Mouse (Mus musculus): Measurements from ENCODE around the gene Hint3. TPM values are rescaled to one million over a fixed set of nuclear protein-coding genes. Genes with fewer than 3 reads are reported as not detected.

Gene Hint3
- polyA plus RNA-seq, 1 experiment, result 12.1 TPM

DNA sequence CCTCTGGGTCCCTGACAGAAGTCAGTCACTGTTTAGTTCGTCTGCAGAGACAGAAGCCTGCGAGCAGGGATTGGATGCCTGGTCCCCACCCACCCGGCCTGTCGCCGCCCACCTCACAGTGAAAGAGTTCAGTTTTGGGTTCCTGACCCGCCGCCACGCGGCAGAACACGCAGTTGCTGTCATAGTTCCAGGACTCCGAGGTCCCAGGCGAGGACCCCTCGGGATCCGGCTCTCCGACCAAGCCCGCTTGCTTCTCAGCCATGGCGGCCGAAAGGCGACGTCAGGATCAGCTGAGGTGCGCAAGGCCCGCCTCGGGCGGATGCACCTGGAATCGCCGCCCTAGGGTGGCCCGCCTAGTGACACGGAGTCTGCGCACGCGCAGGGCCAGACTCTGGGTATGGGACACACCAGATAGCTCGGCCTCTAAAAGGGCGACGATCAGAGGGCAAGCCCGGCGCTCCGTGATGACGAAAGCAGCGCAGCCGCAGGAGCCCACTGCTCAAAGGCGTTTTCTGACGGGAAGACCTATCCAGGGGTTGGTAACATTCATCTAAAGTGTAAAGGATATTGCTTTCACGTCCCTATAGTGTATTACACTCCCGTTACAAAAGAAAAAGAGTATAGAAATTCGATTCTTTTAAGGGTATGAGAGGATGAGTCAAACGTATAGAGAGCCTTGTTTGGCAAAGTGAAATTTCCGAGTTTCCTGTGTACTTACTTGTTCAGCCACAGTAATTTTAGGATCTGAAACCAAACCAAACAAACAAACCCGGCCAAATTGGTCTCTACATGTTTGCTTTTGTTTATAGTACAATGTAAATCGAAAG, 11.1 kb downstream of the Hint3 start:
- Histone ChIP-seq H3K4me3 (peak overlapping the region; percentile 66), H3K36me3 (ENCODE audit: control insufficient read depth, insufficient read depth) (no peaks in the 10 kb centered on the region), H3ac (ENCODE audit: control insufficient read depth, insufficient read length) (peak overlapping the region; percentile 18), H3K79me2 (ENCODE audit: control insufficient read depth, insufficient read depth) (no peaks in the 10 kb centered on the region), H3K27me3 (ENCODE audit: control insufficient read depth, insufficient read depth, insufficient read length) (no peaks in the 10 kb centered on the region), H3K4me2 (ENCODE audit: low read depth) (peak overlapping the region; percentile 81)
- no peak for TF ChIP-seq REST (IDR thresholded peaks at IDR 0.05; ENCODE audit: insufficient read depth, insufficient read length)
- TF ChIP-seq TCF12 (IDR thresholded peaks at IDR 0.05; ENCODE audit: insufficient read depth, poor library complexity, severe bottlenecking), result no peak
- no peak for TF ChIP-seq CEBPB (IDR thresholded peaks at IDR 0.05; ENCODE audit: insufficient read depth, poor library complexity, severe bottlenecking)
- peak; percentile 67 for TF ChIP-seq POLR2A (IDR thresholded peaks at IDR 0.05; ENCODE audit: insufficient read length, low read depth)
- TF ChIP-seq E2F4 (IDR thresholded peaks at IDR 0.05; ENCODE audit: insufficient read depth), result no peak
- TF ChIP-seq MYOD1 (IDR thresholded peaks at IDR 0.05; ENCODE audit: control insufficient read depth in 1 of 3, insufficient read length in 2 of 3, low read depth in 2 of 3), result peak in 2 of 3 experiments; percentile 3 to 66
- peak; percentile 55 for TF ChIP-seq SRF (IDR thresholded peaks at IDR 0.05; ENCODE audit: control insufficient read depth, insufficient read length, low read depth)
- TF ChIP-seq USF1 (IDR thresholded peaks at IDR 0.05; ENCODE audit: low read depth), result no peak
- no peak for TF ChIP-seq MAX (IDR thresholded peaks at IDR 0.05; ENCODE audit: low read depth)
- TF ChIP-seq POLR2AphosphoS2 (IDR thresholded peaks at IDR 0.05; ENCODE audit: insufficient read length, low read depth), result peak; percentile 59
- TF ChIP-seq TCF3 (IDR thresholded peaks at IDR 0.05; ENCODE audit: insufficient read length, low read depth), result no peak
- peak in 1 of 3 experiments; percentile 45 for TF ChIP-seq MYOG (IDR thresholded peaks at IDR 0.05; ENCODE audit: control insufficient read depth in 1 of 3, insufficient read depth in 1 of 3, insufficient read length in 2 of 3, low read depth in 2 of 3)

DNA sequence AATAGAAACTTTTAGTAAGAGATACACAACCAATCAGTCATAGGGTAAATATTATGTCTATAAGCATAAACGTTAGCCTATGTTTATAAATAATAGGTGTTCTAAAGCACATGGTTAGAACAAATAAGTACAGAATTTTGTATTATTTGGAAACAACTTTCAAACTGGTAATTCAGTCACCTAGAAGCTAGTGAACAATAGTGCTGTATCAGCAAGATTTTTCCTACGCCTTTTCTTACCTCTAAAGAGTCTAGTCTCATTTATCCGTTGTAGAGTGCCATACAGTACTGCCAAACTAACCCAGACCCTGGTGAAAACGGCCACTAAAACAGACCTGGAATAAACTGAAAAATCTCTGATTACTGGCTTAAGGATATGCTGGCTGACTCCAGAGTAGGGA, 16.4 kb downstream of the Hint3 start:
- Histone ChIP-seq H3K36me3 (ENCODE audit: control insufficient read depth, insufficient read depth) (peaks cover 5% of the 10 kb centered on the region), H3ac (ENCODE audit: control insufficient read depth, insufficient read length) (no peak overlapping the region), H3K4me3 (no peak overlapping the region), H3K79me2 (ENCODE audit: control insufficient read depth, insufficient read depth) (no peaks in the 10 kb centered on the region), H3K4me2 (ENCODE audit: low read depth) (no peak overlapping the region), H3K27me3 (ENCODE audit: control insufficient read depth, insufficient read depth, insufficient read length) (no peaks in the 10 kb centered on the region)
- no peak for TF ChIP-seq E2F4 (IDR thresholded peaks at IDR 0.05; ENCODE audit: insufficient read depth)
- TF ChIP-seq CEBPB (IDR thresholded peaks at IDR 0.05; ENCODE audit: insufficient read depth, poor library complexity, severe bottlenecking), result no peak
- no peak for TF ChIP-seq SRF (IDR thresholded peaks at IDR 0.05; ENCODE audit: control insufficient read depth, insufficient read length, low read depth)
- no peak for TF ChIP-seq MAX (IDR thresholded peaks at IDR 0.05; ENCODE audit: low read depth)
- TF ChIP-seq TCF3 (IDR thresholded peaks at IDR 0.05; ENCODE audit: insufficient read length, low read depth), result no peak
- TF ChIP-seq MYOG (IDR thresholded peaks at IDR 0.05; ENCODE audit: control insufficient read depth in 1 of 3, insufficient read depth in 1 of 3, insufficient read length in 2 of 3, low read depth in 2 of 3), result no peak
- TF ChIP-seq TCF12 (IDR thresholded peaks at IDR 0.05; ENCODE audit: insufficient read depth, poor library complexity, severe bottlenecking), result no peak

DNA sequence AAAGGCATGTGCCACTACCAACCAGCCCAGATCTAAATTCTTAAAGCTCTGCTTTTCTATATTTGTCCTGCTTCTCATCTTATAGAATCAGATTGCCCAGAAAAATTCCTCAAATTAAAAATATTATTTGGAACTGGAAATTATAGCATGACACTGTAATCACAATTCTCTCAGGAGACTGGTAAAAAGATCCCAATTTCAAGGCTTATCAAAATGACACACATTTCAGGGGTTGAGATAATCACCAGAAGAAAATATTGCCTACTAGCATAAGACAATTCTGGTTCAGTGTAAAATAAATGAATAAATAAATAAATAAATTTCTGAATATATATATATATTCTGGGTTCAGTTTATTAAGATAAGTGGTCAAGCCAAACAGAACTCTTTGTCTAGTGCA, 19.8 kb downstream of the Hint3 start:
- Histone ChIP-seq H3K79me2 (ENCODE audit: control insufficient read depth, insufficient read depth) (no peaks in the 10 kb centered on the region), H3K4me2 (ENCODE audit: low read depth) (no peak overlapping the region), H3ac (ENCODE audit: control insufficient read depth, insufficient read length) (no peak overlapping the region), H3K36me3 (ENCODE audit: control insufficient read depth, insufficient read depth) (peaks cover 5% of the 10 kb centered on the region), H3K27me3 (ENCODE audit: control insufficient read depth, insufficient read depth, insufficient read length) (no peaks in the 10 kb centered on the region), H3K4me3 (no peak overlapping the region)
- TF ChIP-seq E2F4 (IDR thresholded peaks at IDR 0.05; ENCODE audit: insufficient read depth) (no peak), CEBPB (IDR thresholded peaks at IDR 0.05; ENCODE audit: insufficient read depth, poor library complexity, severe bottlenecking) (no peak), MYOD1 (IDR thresholded peaks at IDR 0.05; ENCODE audit: control insufficient read depth in 1 of 3, insufficient read length in 2 of 3, low read depth in 2 of 3) (no peak), MYOG (IDR thresholded peaks at IDR 0.05; ENCODE audit: control insufficient read depth in 1 of 3, insufficient read depth in 1 of 3, insufficient read length in 2 of 3, low read depth in 2 of 3) (no peak), POLR2A (IDR thresholded peaks at IDR 0.05; ENCODE audit: insufficient read length, low read depth) (no peak), USF1 (IDR thresholded peaks at IDR 0.05; ENCODE audit: low read depth) (no peak), POLR2AphosphoS2 (IDR thresholded peaks at IDR 0.05; ENCODE audit: insufficient read length, low read depth) (no peak), TCF12 (IDR thresholded peaks at IDR 0.05; ENCODE audit: insufficient read depth, poor library complexity, severe bottlenecking) (no peak), SRF (IDR thresholded peaks at IDR 0.05; ENCODE audit: control insufficient read depth, insufficient read length, low read depth) (no peak), TCF3 (IDR thresholded peaks at IDR 0.05; ENCODE audit: insufficient read length, low read depth) (no peak), REST (IDR thresholded peaks at IDR 0.05; ENCODE audit: insufficient read depth, insufficient read length) (no peak)

DNA sequence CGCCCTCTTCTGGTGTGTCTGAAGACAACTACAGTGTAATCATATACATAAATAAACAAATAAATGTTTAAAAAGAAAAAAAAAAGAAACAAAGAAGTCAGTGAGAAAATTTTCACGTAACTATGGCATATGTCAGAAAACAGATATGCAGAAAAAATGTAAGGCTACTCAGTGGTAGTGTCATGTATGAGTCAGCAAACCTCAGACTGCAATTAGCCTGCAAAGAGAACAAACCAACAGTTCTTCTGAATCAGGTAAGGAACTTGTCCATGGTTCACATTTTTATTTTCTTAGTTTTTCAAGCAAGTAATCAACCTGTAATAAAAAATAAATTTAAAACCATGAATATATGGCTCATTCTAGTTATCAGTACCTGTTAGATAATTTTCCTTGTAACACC, 21.3 kb downstream of the Hint3 start:
- peaks cover 5% of the 10 kb centered on the region for H3K36me3 ChIP-seq (ENCODE audit: control insufficient read depth, insufficient read depth)
- no peak overlapping the region for H3K4me3 ChIP-seq
- H3ac ChIP-seq (ENCODE audit: control insufficient read depth, insufficient read length), result no peak overlapping the region
- H3K27me3 ChIP-seq (ENCODE audit: control insufficient read depth, insufficient read depth, insufficient read length), result no peaks in the 10 kb centered on the region
- H3K4me2 ChIP-seq (ENCODE audit: low read depth), result no peak overlapping the region
- TF ChIP-seq TCF3 (IDR thresholded peaks at IDR 0.05; ENCODE audit: insufficient read length, low read depth), result no peak
- no peak for TF ChIP-seq POLR2A (IDR thresholded peaks at IDR 0.05; ENCODE audit: insufficient read length, low read depth)
- TF ChIP-seq CEBPB (IDR thresholded peaks at IDR 0.05; ENCODE audit: insufficient read depth, poor library complexity, severe bottlenecking), result no peak
- TF ChIP-seq MYOG (IDR thresholded peaks at IDR 0.05; ENCODE audit: control insufficient read depth in 1 of 3, insufficient read depth in 1 of 3, insufficient read length in 2 of 3, low read depth in 2 of 3), result no peak
- no peak for TF ChIP-seq SRF (IDR thresholded peaks at IDR 0.05; ENCODE audit: control insufficient read depth, insufficient read length, low read depth)
- no peak for TF ChIP-seq E2F4 (IDR thresholded peaks at IDR 0.05; ENCODE audit: insufficient read depth)
- no peak for TF ChIP-seq TCF12 (IDR thresholded peaks at IDR 0.05; ENCODE audit: insufficient read depth, poor library complexity, severe bottlenecking)
- TF ChIP-seq MYOD1 (IDR thresholded peaks at IDR 0.05; ENCODE audit: control insufficient read depth in 1 of 3, insufficient read length in 2 of 3, low read depth in 2 of 3), result no peak
- TF ChIP-seq MAX (IDR thresholded peaks at IDR 0.05; ENCODE audit: low read depth), result no peak
- TF ChIP-seq REST (IDR thresholded peaks at IDR 0.05; ENCODE audit: insufficient read depth, insufficient read length), result no peak
- TF ChIP-seq POLR2AphosphoS2 (IDR thresholded peaks at IDR 0.05; ENCODE audit: insufficient read length, low read depth), result no peak
- TF ChIP-seq USF1 (IDR thresholded peaks at IDR 0.05; ENCODE audit: low read depth), result no peak
- no peaks in the 10 kb centered on the region for H3K79me2 ChIP-seq (ENCODE audit: control insufficient read depth, insufficient read depth)
